15 mouse cellular contexts compared by ENCODE assay signal in genomic region chrX:77446755-77447154, GRCm38 (mm10).
"Had no signal": no experiment of that assay in that cellular context is flagged by ENCODE, and none has a peak within 500 bp of the region (broad histone marks: within the 10 kb centered on the region; RNA-seq: fewer than 3 reads in every experiment).

No protein-coding gene starts in this region.

- H3K27ac ChIP-seq: neural tube, embryonic 15.5 days; stomach, embryonic 15.5 days; stomach, postnatal 0 days had no signal

- H3K36me3 ChIP-seq: neural tube, embryonic 15.5 days; stomach, embryonic 15.5 days had no signal

- H3K27me3 ChIP-seq: neural tube, embryonic 15.5 days; stomach, embryonic 15.5 days had no signal

- H3K9ac ChIP-seq: neural tube, embryonic 15.5 days; stomach, embryonic 15.5 days had no signal

- H3K4me2 ChIP-seq: neural tube, embryonic 15.5 days; stomach, embryonic 15.5 days had no signal

- H3K4me3 ChIP-seq: neural tube, embryonic 15.5 days; stomach, embryonic 15.5 days had no signal

- H3K9me3 ChIP-seq: neural tube, embryonic 15.5 days; stomach, embryonic 15.5 days had no signal

- DNase-seq: retina, postnatal 1 day; right cerebral cortex, adult 18-20 months; right cerebral cortex, postnatal 14 days; right cerebral cortex, postnatal 25 days; right cerebral cortex, postnatal 4 days; spleen, adult 18-20 months; thymus, adult 18-20 months; thymus, adult 2 months; thymus, postnatal 14 days; thymus, postnatal 25 days; thymus, postnatal 36 days; thymus, postnatal 4 days had no signal

- H3K4me1 ChIP-seq: neural tube, embryonic 15.5 days; stomach, embryonic 15.5 days had no signal
